Mouse (Mus musculus) liver, embryonic 11.5 days (tissue): Measurements from ENCODE around the gene Lcp1. TPM values are rescaled to one million over a fixed set of nuclear protein-coding genes. Genes with fewer than 3 reads are reported as not detected.

Experiments used
- ATAC-seq: fragments of 200-750 bp; cut with Nextera tagmentation; replicated peaks from 2 replicates; pipeline ENCODE4 v1.8.0; 2017; ENCODE audit warnings: moderate number of reproducible peaks, mild to moderate bottlenecking, moderate TSS enrichment, moderate library complexity; ENCODE audit not compliant: low FRiP score
- DNase-seq: peaks from one replicate; pipeline ENCODE4 v3.0.0-alpha.2; 2017; ENCODE audit warnings: low spot score
- H3K27ac ChIP-seq: fragments of 300-500 bp; sonication (generic); 2 replicates; pipeline ENCODE4 v1.5.1; 2014; ENCODE audit warnings: mild to moderate bottlenecking, low read depth, low read length, control low read depth
- H3K27me3 ChIP-seq: fragments of 300-500 bp; sonication (generic); replicated peaks from 2 replicates; pipeline ENCODE4 v1.6.1; 2014; ENCODE audit warnings: low read length, mixed read lengths; ENCODE audit not compliant: control insufficient read depth, insufficient read depth
- H3K36me3 ChIP-seq: fragments of 300-500 bp; sonication (generic); 2 replicates; pipeline ENCODE4 v1.6.1; 2014; ENCODE audit warnings: mild to moderate bottlenecking, low read length, moderate library complexity, mixed read lengths; ENCODE audit not compliant: control insufficient read depth, insufficient read depth
- H3K4me1 ChIP-seq: fragments of 300-500 bp; sonication (generic); replicated peaks from 2 replicates; pipeline ENCODE4 v1.6.1; 2014; ENCODE audit warnings: low read length, mixed read lengths; ENCODE audit not compliant: control insufficient read depth, insufficient read depth
- H3K4me2 ChIP-seq: fragments of 300-500 bp; sonication (generic); 2 replicates; pipeline ENCODE4 v1.6.1; 2014; ENCODE audit warnings: mild to moderate bottlenecking, control low read depth, moderate library complexity
- H3K4me3 ChIP-seq: fragments of 300-500 bp; sonication (generic); 2 replicates; pipeline ENCODE4 v1.5.1; 2014; ENCODE audit warnings: low read depth, low read length, control low read depth
- H3K9ac ChIP-seq: fragments of 300-500 bp; sonication (generic); 2 replicates; pipeline ENCODE4 v1.6.1; 2014; ENCODE audit warnings: low read depth, low read length, control low read depth
- H3K9me3 ChIP-seq: fragments of 300-500 bp; sonication (generic); 2 replicates; pipeline ENCODE4 v1.6.1; 2016; ENCODE audit warnings: low read length, inconsistent platforms, mixed read lengths; ENCODE audit not compliant: control insufficient read depth
- WGBS: fragments of 180-500 bp; shearing (Covaris S2); extraction: QIAGEN DNeasy Blood & Tissue Kit; methylation state at CpG from one replicate; pipeline ENCODE4 v1.1.7; 2014; 5-methylcytosine and 5-hydroxymethylcytosine counted together
- polyA plus RNA-seq: library from polyadenylated mRNA; unstranded; fragments of >200 nt; fragmentation: Nextera tagmentation; extraction: Ambion mirVana; gene quantifications from 2 replicates; pipeline ENCODE4 v1.2.1, GENCODE M21; 2014

The Lcp1 gene
- polyA plus RNA-seq, 1 experiment from 2014 or later = 44.3 TPM

- H3K4me3 ChIP-seq = no peak overlapping the region
- no peaks in the 10 kb centered on the region for H3K9me3 ChIP-seq
- no peak overlapping the region for H3K9ac ChIP-seq
- no peaks in the 10 kb centered on the region for H3K36me3 ChIP-seq
- no peaks in the 10 kb centered on the region for H3K4me1 ChIP-seq
- no peak overlapping the region for H3K4me2 ChIP-seq
- no peaks in the 10 kb centered on the region for H3K27me3 ChIP-seq
- no peak overlapping the region for H3K27ac ChIP-seq
- DNase-seq = no peak
- 47% methylated on average over 2 of the region's 2 CpGs for WGBS
- no peak for ATAC-seq
Observed at GRCm38 (mm10) chr14:75229834-75230233, 98.9 kb downstream of the Lcp1 start.

GRCm38 (mm10) chr14:75233070-75233469 lies 102.2 kb downstream of the Lcp1 start:
- Histone ChIP-seq H3K27me3 (no peaks in the 10 kb centered on the region), H3K27ac (no peak overlapping the region), H3K4me1 (no peaks in the 10 kb centered on the region; the same call in 1 of the 2 replicates), H3K9me3 (no peaks in the 10 kb centered on the region), H3K9ac (no peak overlapping the region), H3K36me3 (no peaks in the 10 kb centered on the region), H3K4me3 (no peak overlapping the region), H3K4me2 (no peak overlapping the region)
- no peak for DNase-seq
- no peak for ATAC-seq
- 81% methylated on average over 5 of the region's 5 CpGs for WGBS

- 88% methylated on average over 8 of the region's 8 CpGs for WGBS
Observed at GRCm38 (mm10) chr14:75235552-75235951, 104.7 kb downstream of the Lcp1 start.

GRCm38 (mm10) chr14:75235955-75236635 lies 105.2 kb downstream of the Lcp1 start:
- Histone ChIP-seq H3K4me1 (no peaks in the 10 kb centered on the region; the same call in 1 of the 2 replicates), H3K36me3 (no peaks in the 10 kb centered on the region), H3K9me3 (no peaks in the 10 kb centered on the region), H3K27ac (no peak overlapping the region), H3K9ac (no peak overlapping the region), H3K4me3 (no peak overlapping the region), H3K27me3 (no peaks in the 10 kb centered on the region), H3K4me2 (no peak overlapping the region)
- ATAC-seq (no peak), DNase-seq (no peak)
- 69% methylated on average over 9 of the region's 9 CpGs for WGBS

More at GRCm38 (mm10) chr14:75235552-75235951, 104.7 kb downstream of the Lcp1 start:
- Histone ChIP-seq H3K4me1 (no peaks in the 10 kb centered on the region; the same call in 1 of the 2 replicates), H3K4me3 (no peak overlapping the region), H3K36me3 (no peaks in the 10 kb centered on the region), H3K9me3 (no peaks in the 10 kb centered on the region), H3K27ac (no peak overlapping the region), H3K9ac (no peak overlapping the region), H3K4me2 (no peak overlapping the region), H3K27me3 (no peaks in the 10 kb centered on the region)
- ATAC-seq (no peak), DNase-seq (no peak)

GRCm38 (mm10) chr14:75236636-75237003 lies 105.7 kb downstream of the Lcp1 start:
- ATAC-seq = no peak

GRCm38 (mm10) chr14:75237096-75237495 lies 106.2 kb downstream of the Lcp1 start:
- no peaks in the 10 kb centered on the region for H3K27me3 ChIP-seq
- 86% methylated on average over 8 of the region's 8 CpGs for WGBS
- H3K9ac ChIP-seq = no peak overlapping the region
- ATAC-seq = no peak
- no peak for DNase-seq
- no peak overlapping the region for H3K4me3 ChIP-seq
- H3K4me1 ChIP-seq = no peaks in the 10 kb centered on the region; the same call in 1 of the 2 replicates
- H3K9me3 ChIP-seq = no peaks in the 10 kb centered on the region
- H3K36me3 ChIP-seq = no peaks in the 10 kb centered on the region
- H3K27ac ChIP-seq = no peak overlapping the region
- no peak overlapping the region for H3K4me2 ChIP-seq

More at GRCm38 (mm10) chr14:75236636-75237003, 105.7 kb downstream of the Lcp1 start:
- Histone ChIP-seq H3K36me3 (no peaks in the 10 kb centered on the region), H3K27ac (no peak overlapping the region), H3K9ac (no peak overlapping the region), H3K4me1 (no peaks in the 10 kb centered on the region; the same call in 1 of the 2 replicates), H3K4me2 (no peak overlapping the region), H3K27me3 (no peaks in the 10 kb centered on the region), H3K4me3 (no peak overlapping the region), H3K9me3 (no peaks in the 10 kb centered on the region)
- DNase-seq = no peak
- WGBS = 79% methylated on average over 4 of the region's 4 CpGs

- Histone ChIP-seq H3K4me3 (no peak overlapping the region), H3K4me1 (no peaks in the 10 kb centered on the region; the same call in 1 of the 2 replicates), H3K9ac (no peak overlapping the region), H3K27ac (no peak overlapping the region), H3K9me3 (no peaks in the 10 kb centered on the region), H3K4me2 (no peak overlapping the region), H3K27me3 (no peaks in the 10 kb centered on the region), H3K36me3 (no peaks in the 10 kb centered on the region)
- ATAC-seq (no peak), DNase-seq (no peak)
- WGBS = 54% methylated on average over 6 of the region's 6 CpGs
Observed at GRCm38 (mm10) chr14:75238054-75238692, 107.3 kb downstream of the Lcp1 start.

GRCm38 (mm10) chr14:75242087-75242486 lies 111.2 kb downstream of the Lcp1 start, which contains the start of gene Cpb2:
TSS of gene Cpb2 (plus strand) at chr14:75242287.
- Histone ChIP-seq H3K27ac (no peak within 1 kb of the TSS), H3K4me2 (peak within 1 kb of the TSS; percentile 26), H3K4me3 (peak within 1 kb of the TSS; percentile 12; the same call in 1 of the 2 replicates), H3K4me1 (no peaks in the 10 kb centered on the region; the same call in 1 of the 2 replicates), H3K36me3 (no peaks in the 10 kb centered on the region), H3K27me3 (no peaks in the 10 kb centered on the region), H3K9me3 (no peaks in the 10 kb centered on the region), H3K9ac (no peak within 1 kb of the TSS)
- ATAC-seq (no peak; the same call in 1 of the 2 replicates), DNase-seq (no peak)
- 73% methylated on average over 5 of the region's 5 CpGs for WGBS
